Mouse (Mus musculus): Measurements from ENCODE around the gene Nub1. TPM values are rescaled to one million over a fixed set of nuclear protein-coding genes. Genes with fewer than 3 reads are reported as not detected.

Nub1 gene
- total RNA-seq, 1 experiment from 2014 or later: 71.3 TPM

DNA sequence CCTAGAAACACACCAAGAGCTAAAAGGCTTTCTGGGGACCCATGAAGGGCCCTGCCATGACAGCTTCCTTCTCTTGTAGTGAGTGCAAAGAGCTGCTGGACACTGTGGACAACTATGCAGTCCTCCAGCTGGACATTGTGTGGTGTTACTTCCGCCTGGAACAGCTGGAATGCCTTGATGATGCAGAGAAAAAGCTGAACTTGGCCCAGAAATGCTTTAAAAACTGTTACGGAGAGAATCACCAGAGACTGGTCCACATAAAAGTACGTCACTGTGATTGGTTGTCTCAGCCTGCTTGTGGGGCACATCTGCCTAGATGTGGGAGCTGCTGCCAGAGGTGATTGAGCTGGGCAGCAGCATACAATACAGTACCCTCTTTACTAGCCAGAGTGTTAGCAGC, 15.9 kb downstream of the Nub1 start:
- DNase-seq: no peak

GRCm38 (mm10) chr5:24704615-24705014, 19.3 kb downstream of the Nub1 start:
- no peak for DNase-seq

DNA sequence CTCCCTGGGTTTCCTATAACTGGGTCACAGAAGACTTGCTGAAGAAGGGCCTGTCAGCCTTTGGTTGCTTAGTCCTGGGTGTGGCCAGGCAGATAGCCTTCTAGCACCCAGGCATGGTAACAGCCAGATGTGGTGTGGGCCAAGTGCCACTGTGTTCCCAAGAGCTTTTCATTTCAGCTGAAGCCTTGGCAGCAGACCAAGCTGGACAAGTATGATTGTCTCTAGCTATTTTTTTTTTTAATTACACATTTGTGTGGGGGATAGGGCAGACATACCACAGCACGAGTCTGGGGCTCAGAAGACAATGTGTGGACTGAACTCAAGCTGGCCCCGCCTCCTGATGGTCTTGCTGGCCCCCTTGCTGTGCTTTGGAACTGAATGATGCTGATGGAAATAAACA, 24.6 kb downstream of the Nub1 start:
- peak; percentile 45 for DNase-seq

DNA sequence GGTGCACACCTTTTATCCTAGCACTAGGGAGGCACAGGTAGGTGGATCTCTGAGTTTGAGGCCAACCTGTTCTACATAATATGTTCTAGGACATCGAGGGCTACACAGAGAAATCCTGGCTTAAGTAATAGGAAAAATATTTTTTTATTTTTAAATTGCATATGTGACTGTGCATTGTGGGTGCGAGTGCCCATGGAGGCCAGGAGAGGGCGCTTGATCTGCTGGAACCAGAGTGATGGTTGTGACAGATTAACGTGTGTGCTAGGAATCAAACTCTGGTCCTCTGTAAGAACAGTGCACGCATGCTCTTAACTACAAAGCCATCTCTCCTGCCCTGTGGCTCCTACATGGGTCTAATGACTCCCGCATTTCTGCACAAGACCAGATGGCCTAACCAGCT, 26.3 kb downstream of the Nub1 start:
- no peak for DNase-seq

DNA sequence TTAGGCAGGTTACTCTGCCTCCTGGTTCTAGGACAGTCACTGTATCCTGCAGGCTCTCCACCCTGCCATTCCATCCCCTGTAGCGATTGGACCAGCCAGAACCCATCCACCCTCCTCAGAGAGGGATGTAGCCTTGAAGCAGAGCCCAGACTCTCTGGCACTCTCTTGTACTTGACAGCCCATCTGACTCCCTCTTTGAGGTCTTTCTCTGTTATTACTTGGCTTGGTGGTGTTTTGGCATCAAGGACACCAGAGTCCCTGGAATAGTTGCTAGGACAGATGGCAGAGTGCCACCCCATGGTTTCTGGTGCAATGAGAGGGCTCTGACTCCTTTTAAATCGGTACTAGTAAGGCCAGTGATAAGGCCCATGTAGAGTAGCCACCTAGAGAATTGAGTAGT, 27.9 kb downstream of the Nub1 start:
- peak; percentile 74 for DNase-seq

DNA sequence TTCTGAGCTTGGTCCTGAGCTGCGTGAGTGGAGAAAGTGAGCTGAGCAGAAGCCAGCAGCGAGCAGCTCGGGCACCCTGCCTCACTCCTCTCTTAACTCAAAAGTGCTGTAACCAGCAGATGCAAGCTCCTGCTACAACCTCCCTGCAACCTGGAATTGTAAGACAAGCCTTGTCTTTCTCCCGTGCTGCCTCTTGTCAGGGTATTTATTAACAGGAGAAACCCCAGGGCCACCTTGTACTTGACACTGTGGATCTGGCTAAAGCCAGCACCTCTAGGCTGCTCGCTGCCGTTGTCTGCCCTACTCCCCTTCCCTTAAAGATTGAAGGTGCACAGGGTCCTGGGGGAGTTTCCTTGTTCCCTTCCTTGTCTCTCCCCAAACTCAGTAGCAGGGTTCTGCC, 28.7 kb downstream of the Nub1 start:
- no peak for DNase-seq

- no peak for DNase-seq
These were observed 32.7 kb downstream of the Nub1 start for GRCm38 (mm10) chr5:24718076-24718475.

DNA sequence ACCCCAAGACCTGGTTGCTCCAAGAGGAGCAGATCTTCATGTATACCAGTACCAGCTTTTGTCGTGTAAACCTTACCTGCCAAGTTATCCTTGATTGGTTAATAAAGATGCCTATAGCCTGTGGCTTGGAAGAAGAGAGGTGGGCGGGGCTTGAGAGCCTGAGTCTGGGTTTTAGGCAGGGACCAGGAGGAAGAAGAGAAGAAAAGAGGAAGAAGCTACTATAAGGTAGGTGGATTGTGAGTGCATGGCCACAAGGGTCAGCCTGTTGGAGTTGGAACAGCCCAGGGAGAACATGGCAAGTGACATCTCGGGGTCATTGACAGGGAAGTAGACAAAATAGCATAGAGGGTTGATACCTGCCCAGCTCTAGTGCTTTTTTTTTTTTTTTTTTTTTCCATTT, 34.5 kb downstream of the Nub1 start:
- no peak for DNase-seq

DNA sequence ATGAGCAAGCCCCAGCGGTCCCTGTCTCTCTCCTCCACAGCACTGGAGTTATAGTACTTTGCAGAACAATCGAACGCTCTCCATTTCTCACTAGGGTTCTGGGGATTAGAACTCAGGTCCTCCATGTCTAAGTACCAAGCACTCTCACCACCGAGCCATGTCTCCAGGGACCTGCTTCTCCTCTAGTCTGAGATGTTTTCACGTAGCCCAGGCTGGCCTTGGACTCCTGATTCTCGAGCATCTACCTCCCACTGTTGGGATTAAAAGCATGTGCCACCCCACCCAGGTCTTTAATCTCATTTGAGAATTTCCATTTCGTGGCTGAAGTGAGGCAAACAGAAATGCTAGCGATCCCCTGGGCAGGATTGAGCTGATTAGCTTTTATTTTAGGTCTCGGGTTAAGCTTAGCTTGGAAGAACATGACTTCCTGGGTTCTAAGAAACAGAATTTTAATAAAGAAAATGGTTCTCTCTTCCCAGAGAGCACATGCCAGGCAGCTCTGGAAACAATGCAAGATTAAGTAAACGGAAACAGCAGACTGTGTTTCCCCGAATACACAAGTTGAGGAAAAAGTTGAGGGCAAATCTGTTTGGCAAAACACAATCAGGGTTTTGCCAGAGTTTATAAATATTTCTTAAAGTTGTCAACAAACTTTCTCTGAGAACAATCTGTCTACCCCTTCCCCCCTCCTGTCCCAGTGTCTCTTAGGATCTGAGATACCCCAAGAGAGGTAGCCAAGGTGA, 38.4 kb downstream of the Nub1 start:
- DNase-seq: no peak

GRCm38 (mm10) chr5:24724270-24724634, 38.9 kb downstream of the Nub1 start:
- DNase-seq: no peak

- DNase-seq: no peak
These were observed 39.5 kb downstream of the Nub1 start for GRCm38 (mm10) chr5:24724805-24725204.

GRCm38 (mm10) chr5:24725897-24726296, 40.6 kb downstream of the Nub1 start:
- DNase-seq: no peak

GRCm38 (mm10) chr5:24726901-24727836, 41.8 kb downstream of the Nub1 start:
- DNase-seq: no peak

DNA sequence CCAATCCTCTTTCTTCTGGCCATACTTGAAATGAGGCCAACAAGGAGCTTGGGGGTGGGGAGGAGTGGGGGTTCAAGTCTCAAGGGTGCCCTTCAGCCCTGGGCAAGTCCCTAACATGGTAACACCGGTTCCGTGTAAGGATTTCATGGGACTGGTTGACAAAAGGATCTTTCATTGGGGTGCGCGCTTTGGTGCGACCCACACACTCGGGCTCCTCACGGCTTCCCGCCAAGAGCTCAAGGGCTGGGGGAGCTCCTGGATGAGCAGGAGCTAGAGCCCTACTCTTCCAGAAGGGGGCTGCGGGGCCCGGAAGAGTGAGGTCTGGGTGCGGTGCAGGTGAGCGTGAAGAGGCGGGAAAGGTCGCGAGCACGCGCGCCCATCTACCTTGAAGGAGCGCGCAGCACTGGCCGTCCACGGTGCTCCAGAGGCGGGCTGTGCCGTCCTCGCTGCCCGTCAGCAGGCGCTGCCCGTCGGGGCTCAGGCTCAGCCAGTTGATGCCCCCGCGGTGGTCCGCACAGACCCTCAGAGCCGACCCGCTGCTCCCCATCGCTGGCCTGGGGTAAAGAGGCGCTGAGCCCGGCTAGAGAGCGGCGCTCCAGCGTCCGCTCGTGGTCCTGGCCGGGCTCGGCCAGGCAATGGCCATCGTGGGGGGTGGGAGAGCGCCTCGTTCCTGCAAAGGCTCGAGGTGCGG, 44.6 kb downstream of the Nub1 start:
- DNase-seq: no peak

DNA sequence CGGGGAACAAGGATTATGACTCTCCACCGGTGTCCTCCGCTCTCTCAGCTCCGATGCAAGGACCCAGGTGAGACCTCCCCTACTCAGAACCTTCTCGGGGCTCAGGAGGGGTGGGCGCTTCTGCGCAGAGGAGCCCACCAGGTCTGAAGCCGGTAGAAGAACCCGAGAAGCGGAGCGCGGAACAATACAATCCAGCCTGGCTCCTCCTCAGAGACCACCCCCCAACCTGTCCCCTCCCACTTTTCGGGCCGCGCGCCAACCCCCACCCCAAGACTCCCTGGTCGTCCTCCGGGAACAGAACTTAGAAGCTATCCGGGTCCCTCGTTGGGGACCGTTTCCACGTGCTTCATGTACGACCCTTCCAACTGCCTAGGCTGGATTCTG, 45.1 kb downstream of the Nub1 start, which contains the start of gene Wdr86:
Gene Wdr86 (minus strand): TSS at position 240 of the 384 bp plus-strand sequence.
- DNase-seq: no peak

- DNase-seq: no peak
These were observed 45.7 kb downstream of the Nub1 start for GRCm38 (mm10) chr5:24730986-24731385.

- DNase-seq: no peak
These were observed 47.8 kb downstream of the Nub1 start for GRCm38 (mm10) chr5:24733134-24733533.

GRCm38 (mm10) chr5:24733771-24734426, 48.6 kb downstream of the Nub1 start:
- no peak for DNase-seq

DNA sequence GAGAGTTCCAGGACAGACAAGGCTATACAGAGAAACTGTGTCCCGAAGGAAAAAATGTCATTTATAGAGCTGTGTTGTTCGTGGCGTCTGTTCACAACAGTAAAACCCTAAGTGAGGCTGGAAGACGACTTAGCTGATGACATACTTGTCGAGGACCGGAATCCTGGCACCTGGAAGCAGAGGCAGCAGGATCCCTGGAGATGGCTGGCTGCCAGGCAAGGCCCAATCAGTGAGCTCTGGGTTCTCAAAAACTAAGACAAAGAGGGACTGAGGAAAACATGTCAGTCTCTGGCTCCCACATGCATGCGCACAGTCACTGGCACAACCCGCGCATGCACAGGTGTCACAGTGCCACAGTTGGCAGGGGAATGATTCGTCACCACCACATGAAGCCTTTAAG, 52.3 kb downstream of the Nub1 start:
- DNase-seq: no peak

GRCm38 (mm10) chr5:24738517-24738916, 53.2 kb downstream of the Nub1 start:
- no peak for DNase-seq

GRCm38 (mm10) chr5:24739141-24739753, 53.9 kb downstream of the Nub1 start:
- DNase-seq: peak; percentile 42

Data from adrenal gland, postnatal 25 days (tissue).